Mouse (Mus musculus): ENCODE data around the gene Lypd4.
"Not testable (repeated sequence)": the region's sequence is repeated elsewhere in the genome, so short reads cannot be mapped to it uniquely, and the experiment has no call there.

Gene Lypd4

GRCm38 (mm10) chr7:24846576-24846975 is 23.2 kb downstream of the Lypd4 start:
- DNase-seq (ENCODE audit: low read depth) = not testable (repeated sequence)

- peak; percentile 98 for DNase-seq (ENCODE audit: low read depth)
Measured at GRCm38 (mm10) chr7:24845713-24846112, 24.0 kb downstream of the Lypd4 start.

GRCm38 (mm10) chr7:24845181-24845580 is 24.6 kb downstream of the Lypd4 start:
- DNase-seq (ENCODE audit: low read depth) = no peak

- no peak for DNase-seq (ENCODE audit: low read depth)
Measured at GRCm38 (mm10) chr7:24844144-24844543, 25.6 kb downstream of the Lypd4 start.

- no peak for DNase-seq (ENCODE audit: low read depth)
Measured at GRCm38 (mm10) chr7:24841009-24841408, 28.7 kb downstream of the Lypd4 start.

- no peak for DNase-seq (ENCODE audit: low read depth)
Measured at GRCm38 (mm10) chr7:24840331-24840730, 29.4 kb downstream of the Lypd4 start.

- DNase-seq (ENCODE audit: low read depth) = peak; percentile 84
Measured at GRCm38 (mm10) chr7:24839410-24839808, 30.3 kb downstream of the Lypd4 start.

GRCm38 (mm10) chr7:24838732-24839409 is 30.9 kb downstream of the Lypd4 start:
- DNase-seq (ENCODE audit: low read depth) = peak; percentile 79

GRCm38 (mm10) chr7:24827181-24827580 is 42.6 kb downstream of the Lypd4 start:
- no peak for DNase-seq (ENCODE audit: low read depth)

- DNase-seq (ENCODE audit: low read depth) = peak; percentile 96
Measured at GRCm38 (mm10) chr7:24824452-24824851, 45.3 kb downstream of the Lypd4 start.

- peak; percentile 80 for DNase-seq (ENCODE audit: low read depth)
Measured at GRCm38 (mm10) chr7:24817502-24817901, 52.2 kb downstream of the Lypd4 start.

Measured in 416B (cell line).